Mouse (Mus musculus): ENCODE results near the gene Uckl1. TPM values are rescaled to one million over a fixed set of nuclear protein-coding genes. Genes with fewer than 3 reads are reported as not detected.

Uckl1 gene
- polyA plus RNA-seq (2014; fragmentation: Nextera tagmentation; extraction: Ambion mirVana): 56.3 and 56.8 TPM in 2 replicates

GRCm38 (mm10) chr2:181584411-181584942 lies at the start of gene Uckl1:
Gene Uckl1 (minus strand): TSS chr2:181584892.
- 89% methylated on average over 4 of the region's 4 CpGs for WGBS
- H3K9ac ChIP-seq (replicated peaks; ENCODE audit: low read depth, low read length): no peak within 1 kb of the TSS
- no peak within 1 kb of the TSS for H3K4me2 ChIP-seq (replicated peaks; ENCODE audit: low read depth, low read length)
- no peak for ATAC-seq (ENCODE audit: insufficient number of reproducible peaks, insufficient read depth, low FRiP score, low read depth)
- H3K9me3 ChIP-seq (ENCODE audit: control insufficient read depth, low read depth, low read length): no peaks in the 10 kb centered on the region
- peaks cover 9% of the 10 kb centered on the region for H3K4me1 ChIP-seq (ENCODE audit: control insufficient read depth, insufficient read depth, low read length)
- peaks cover 58% of the 10 kb centered on the region for H3K36me3 ChIP-seq (ENCODE audit: control insufficient read depth, insufficient read depth, low read length)
- H3K27ac ChIP-seq (ENCODE audit: low read length): no peak within 1 kb of the TSS
- no peaks in the 10 kb centered on the region for H3K27me3 ChIP-seq (ENCODE audit: control insufficient read depth, insufficient read depth, low read length)
- H3K4me3 ChIP-seq (ENCODE audit: low read depth, low read length): no peak within 1 kb of the TSS

DNA sequence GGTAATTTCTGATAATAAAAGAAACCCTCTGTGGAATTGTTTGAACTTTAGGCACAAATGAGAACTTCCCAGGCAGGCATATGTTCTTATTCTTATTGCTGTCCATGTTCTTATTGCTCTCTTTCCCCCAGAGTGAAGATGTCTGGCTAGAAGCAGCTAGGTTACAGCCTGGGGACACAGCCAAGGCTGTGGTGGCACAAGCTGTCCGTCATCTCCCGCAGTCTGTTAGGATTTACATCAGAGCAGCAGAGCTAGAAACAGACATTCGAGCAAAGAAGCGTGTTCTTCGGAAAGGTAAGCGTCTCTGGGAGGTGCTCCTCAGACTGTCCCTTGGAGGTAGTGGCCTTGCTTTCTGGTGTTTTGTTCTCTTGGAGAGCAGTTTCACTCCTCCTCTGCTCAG lies 47.9 kb upstream of the Uckl1 start:
- 93% methylated on average over 6 of the region's 6 CpGs for WGBS
- no peak for ATAC-seq (ENCODE audit: insufficient number of reproducible peaks, insufficient read depth, low FRiP score, low read depth)
- no peaks in the 10 kb centered on the region for H3K27me3 ChIP-seq (ENCODE audit: control insufficient read depth, insufficient read depth, low read length)

DNA sequence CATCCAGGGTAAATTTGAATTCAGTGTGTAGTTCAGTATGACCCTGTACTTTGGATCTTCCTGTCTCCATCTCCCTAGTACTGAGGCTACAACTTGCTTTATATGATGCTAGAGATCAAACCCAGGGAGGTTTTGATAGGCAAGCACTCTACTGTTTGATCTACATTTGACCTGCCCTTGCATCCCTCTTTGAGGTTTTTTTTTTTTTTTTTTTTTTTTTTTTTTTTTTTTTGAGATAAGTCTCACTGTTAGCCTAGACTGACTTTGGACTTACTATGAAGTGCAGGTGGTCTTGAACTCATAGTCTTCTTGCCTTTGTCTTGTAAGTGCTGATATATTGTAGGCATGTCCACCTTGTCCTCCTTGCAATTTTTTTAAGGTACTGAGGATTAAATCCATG lies 43.8 kb upstream of the Uckl1 start:
- Histone ChIP-seq H3K9me3 (ENCODE audit: control insufficient read depth, low read depth, low read length) (no peaks in the 10 kb centered on the region), H3K4me3 (ENCODE audit: low read depth, low read length) (no peak overlapping the region), H3K27me3 (ENCODE audit: control insufficient read depth, insufficient read depth, low read length) (no peaks in the 10 kb centered on the region), H3K4me2 (replicated peaks; ENCODE audit: low read depth, low read length) (no peak overlapping the region), H3K36me3 (ENCODE audit: control insufficient read depth, insufficient read depth, low read length) (peaks cover 25% of the 10 kb centered on the region), H3K9ac (replicated peaks; ENCODE audit: low read depth, low read length) (no peak overlapping the region), H3K4me1 (ENCODE audit: control insufficient read depth, insufficient read depth, low read length) (no peaks in the 10 kb centered on the region), H3K27ac (ENCODE audit: low read length) (no peak overlapping the region)
- ATAC-seq (ENCODE audit: insufficient number of reproducible peaks, insufficient read depth, low FRiP score, low read depth): no peak

More for the DNA sequence above, 47.9 kb upstream of the Uckl1 start:
- no peak overlapping the region for H3K4me3 ChIP-seq (ENCODE audit: low read depth, low read length)
- H3K4me2 ChIP-seq (replicated peaks; ENCODE audit: low read depth, low read length): no peak overlapping the region
- H3K27ac ChIP-seq (ENCODE audit: low read length): no peak overlapping the region
- no peaks in the 10 kb centered on the region for H3K4me1 ChIP-seq (ENCODE audit: control insufficient read depth, insufficient read depth, low read length)
- H3K36me3 ChIP-seq (ENCODE audit: control insufficient read depth, insufficient read depth, low read length): peaks cover 46% of the 10 kb centered on the region
- no peak overlapping the region for H3K9ac ChIP-seq (replicated peaks; ENCODE audit: low read depth, low read length)
- no peaks in the 10 kb centered on the region for H3K9me3 ChIP-seq (ENCODE audit: control insufficient read depth, low read depth, low read length)

- Histone ChIP-seq H3K4me3 (ENCODE audit: low read depth, low read length) (no peak overlapping the region), H3K4me1 (ENCODE audit: control insufficient read depth, insufficient read depth, low read length) (no peaks in the 10 kb centered on the region), H3K36me3 (ENCODE audit: control insufficient read depth, insufficient read depth, low read length) (peaks cover 30% of the 10 kb centered on the region), H3K27me3 (ENCODE audit: control insufficient read depth, insufficient read depth, low read length) (no peaks in the 10 kb centered on the region), H3K4me2 (replicated peaks; ENCODE audit: low read depth, low read length) (no peak overlapping the region), H3K9ac (replicated peaks; ENCODE audit: low read depth, low read length) (no peak overlapping the region), H3K27ac (ENCODE audit: low read length) (no peak overlapping the region), H3K9me3 (ENCODE audit: control insufficient read depth, low read depth, low read length) (no peaks in the 10 kb centered on the region)
- no peak for ATAC-seq (ENCODE audit: insufficient number of reproducible peaks, insufficient read depth, low FRiP score, low read depth)
Observed at GRCm38 (mm10) chr2:181623401-181623800, 38.7 kb upstream of the Uckl1 start.

DNA sequence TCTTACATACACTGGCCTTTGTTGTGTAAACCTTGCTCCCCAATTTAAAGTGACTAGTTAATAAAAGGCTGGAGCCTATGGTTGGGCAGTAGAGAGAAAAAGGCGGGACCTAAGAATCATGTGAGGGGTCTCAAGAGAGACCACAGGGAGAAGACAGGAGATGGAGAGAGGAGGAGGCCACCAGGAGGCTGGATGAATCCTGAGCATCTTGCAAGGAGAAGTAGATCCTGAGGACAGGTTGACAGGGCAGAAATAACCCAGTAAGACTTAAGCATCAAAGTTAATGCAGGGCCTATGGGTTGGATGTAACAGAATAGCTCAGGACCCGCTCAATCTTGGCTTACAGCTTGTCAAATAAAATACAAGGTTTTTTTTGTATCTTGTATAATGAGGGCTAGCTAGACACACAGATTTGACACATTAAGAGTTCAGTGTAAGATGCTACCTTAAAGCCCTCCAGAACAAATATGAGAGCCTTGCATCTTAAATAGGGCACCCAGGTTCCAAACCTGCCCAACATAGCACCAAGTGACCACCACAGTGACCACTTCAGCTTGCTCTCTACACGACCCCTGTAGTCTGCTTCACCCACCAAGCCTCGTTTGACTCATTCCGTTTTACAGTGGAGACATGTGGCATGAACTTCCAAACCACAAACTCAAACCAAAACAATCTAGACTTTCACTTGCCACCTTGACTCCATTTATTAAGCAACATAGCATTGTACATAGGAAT lies 34.2 kb upstream of the Uckl1 start:
- Histone ChIP-seq H3K27ac (ENCODE audit: low read length) (no peak overlapping the region), H3K9ac (replicated peaks; ENCODE audit: low read depth, low read length) (no peak overlapping the region), H3K4me2 (replicated peaks; ENCODE audit: low read depth, low read length) (no peak overlapping the region), H3K27me3 (ENCODE audit: control insufficient read depth, insufficient read depth, low read length) (no peaks in the 10 kb centered on the region), H3K4me1 (ENCODE audit: control insufficient read depth, insufficient read depth, low read length) (no peaks in the 10 kb centered on the region), H3K36me3 (ENCODE audit: control insufficient read depth, insufficient read depth, low read length) (peaks cover 34% of the 10 kb centered on the region), H3K4me3 (ENCODE audit: low read depth, low read length) (no peak overlapping the region), H3K9me3 (ENCODE audit: control insufficient read depth, low read depth, low read length) (no peaks in the 10 kb centered on the region)
- no peak for ATAC-seq (ENCODE audit: insufficient number of reproducible peaks, insufficient read depth, low FRiP score, low read depth)
- 87% methylated on average over 5 of the region's 5 CpGs for WGBS

DNA sequence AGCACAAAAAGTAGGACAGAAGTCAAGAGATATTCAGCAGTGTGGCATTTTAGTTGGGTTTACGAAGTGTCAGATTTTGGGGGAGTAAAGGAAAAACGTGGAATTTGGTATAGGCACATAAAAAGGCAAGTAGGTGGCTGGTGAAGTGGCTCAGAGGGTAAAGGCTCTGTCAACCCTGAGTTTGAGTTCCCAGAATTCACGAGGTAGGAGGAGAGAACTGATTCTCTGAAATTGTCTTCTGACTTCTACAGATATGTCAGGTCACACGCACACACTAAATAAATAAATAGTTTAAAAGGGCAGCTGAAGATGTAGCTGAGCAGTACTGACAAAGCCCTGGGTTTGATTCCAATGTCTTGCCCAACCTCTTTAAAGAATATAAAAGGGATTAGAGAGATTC lies 17.7 kb upstream of the Uckl1 start:
- H3K36me3 ChIP-seq (ENCODE audit: control insufficient read depth, insufficient read depth, low read length): no peaks in the 10 kb centered on the region
- H3K4me3 ChIP-seq (ENCODE audit: low read depth, low read length): peak overlapping the region; percentile 77; the same call in 1 of the 2 replicates
- no peaks in the 10 kb centered on the region for H3K27me3 ChIP-seq (ENCODE audit: control insufficient read depth, insufficient read depth, low read length)
- ATAC-seq (ENCODE audit: insufficient number of reproducible peaks, insufficient read depth, low FRiP score, low read depth): no peak
- H3K27ac ChIP-seq (ENCODE audit: low read length): no peak overlapping the region
- H3K4me1 ChIP-seq (ENCODE audit: control insufficient read depth, insufficient read depth, low read length): peaks cover 16% of the 10 kb centered on the region
- H3K9ac ChIP-seq (replicated peaks; ENCODE audit: low read depth, low read length): no peak overlapping the region
- H3K4me2 ChIP-seq (replicated peaks; ENCODE audit: low read depth, low read length): peak overlapping the region; percentile 80; the same call in 1 of the 2 replicates
- WGBS: 72% methylated on average over 4 of the region's 4 CpGs
- no peaks in the 10 kb centered on the region for H3K9me3 ChIP-seq (ENCODE audit: control insufficient read depth, low read depth, low read length)

DNA sequence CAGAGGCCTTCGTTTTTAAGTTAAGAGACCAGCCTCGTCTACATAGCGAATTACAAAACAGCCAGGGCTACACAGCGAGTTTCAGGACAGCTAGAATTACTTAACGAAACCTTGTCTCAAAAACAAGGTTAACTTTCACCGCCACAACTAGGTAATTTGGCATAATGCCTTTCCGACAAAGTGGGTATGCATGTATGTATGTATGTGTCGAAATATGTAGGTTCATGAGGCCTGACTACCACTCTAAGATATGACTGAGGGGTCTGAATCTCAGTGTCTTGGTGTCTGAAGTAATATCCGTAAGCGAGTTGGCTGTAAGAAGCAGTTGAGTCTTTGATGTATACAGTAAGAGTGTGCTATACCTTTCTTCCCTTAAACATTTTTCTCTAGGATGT lies 17.1 kb upstream of the Uckl1 start:
- peak overlapping the region; percentile 61; the same call in 1 of the 2 replicates for H3K27ac ChIP-seq (ENCODE audit: low read length)
- ATAC-seq (ENCODE audit: insufficient number of reproducible peaks, insufficient read depth, low FRiP score, low read depth): no peak
- no peaks in the 10 kb centered on the region for H3K27me3 ChIP-seq (ENCODE audit: control insufficient read depth, insufficient read depth, low read length)
- peak overlapping the region; percentile 90 for H3K9ac ChIP-seq (replicated peaks; ENCODE audit: low read depth, low read length)
- 29% methylated on average over 10 of the region's 10 CpGs for WGBS
- H3K4me3 ChIP-seq (ENCODE audit: low read depth, low read length): peak overlapping the region; percentile 77
- peaks cover 16% of the 10 kb centered on the region for H3K4me1 ChIP-seq (ENCODE audit: control insufficient read depth, insufficient read depth, low read length)
- H3K9me3 ChIP-seq (ENCODE audit: control insufficient read depth, low read depth, low read length): no peaks in the 10 kb centered on the region
- no peaks in the 10 kb centered on the region for H3K36me3 ChIP-seq (ENCODE audit: control insufficient read depth, insufficient read depth, low read length)
- H3K4me2 ChIP-seq (replicated peaks; ENCODE audit: low read depth, low read length): peak overlapping the region; percentile 80

DNA sequence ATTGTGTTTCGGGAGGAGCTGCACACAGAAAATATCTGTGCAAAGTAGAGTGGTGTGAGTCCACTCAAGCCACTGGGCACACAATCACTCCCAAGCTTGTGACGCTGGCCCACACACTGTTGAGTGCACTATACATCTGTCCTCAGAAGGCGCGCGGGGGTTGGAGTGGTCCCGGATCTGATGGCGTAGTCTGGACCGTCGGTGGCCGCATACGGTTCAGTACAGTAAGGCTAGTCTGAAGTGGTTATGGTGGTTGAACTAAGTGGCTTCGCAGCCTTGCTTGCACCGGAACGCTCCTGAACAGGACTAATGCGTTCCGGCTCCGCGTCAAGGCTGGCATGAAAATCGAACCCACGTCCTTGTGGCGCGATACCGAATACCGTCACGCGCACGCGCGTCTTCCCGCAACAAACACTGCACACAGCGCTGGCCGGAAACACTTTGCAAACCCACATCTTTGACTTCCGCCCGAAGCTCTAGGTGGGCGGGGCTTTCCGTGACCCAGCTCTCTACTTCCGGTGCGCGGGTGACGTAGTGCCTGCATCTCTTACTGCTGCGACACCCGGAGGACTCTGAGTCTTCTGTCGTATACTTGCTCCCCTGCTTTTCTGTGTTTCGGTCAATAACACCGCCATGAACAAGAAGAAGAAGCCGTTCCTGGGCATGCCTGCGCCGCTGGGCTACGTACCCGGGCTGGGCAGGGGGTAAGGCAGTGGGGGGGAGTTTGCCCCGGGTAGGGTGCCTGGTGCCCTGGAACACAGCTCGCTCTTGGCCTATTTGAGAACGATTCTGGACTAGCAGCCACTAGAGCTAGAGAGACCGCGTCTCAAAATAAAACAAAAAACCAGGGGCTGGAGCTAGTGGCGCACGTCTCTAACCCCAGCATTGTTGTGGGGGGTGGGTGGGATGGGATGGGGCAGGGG lies 16.4 kb upstream of the Uckl1 start:
- H3K4me2 ChIP-seq (replicated peaks; ENCODE audit: low read depth, low read length): peak overlapping the region; percentile 80
- H3K4me1 ChIP-seq (ENCODE audit: control insufficient read depth, insufficient read depth, low read length): peaks cover 16% of the 10 kb centered on the region
- H3K36me3 ChIP-seq (ENCODE audit: control insufficient read depth, insufficient read depth, low read length): no peaks in the 10 kb centered on the region
- H3K27ac ChIP-seq (ENCODE audit: low read length): peak overlapping the region; percentile 61
- H3K9me3 ChIP-seq (ENCODE audit: control insufficient read depth, low read depth, low read length): no peaks in the 10 kb centered on the region
- peak; percentile 93 for ATAC-seq (ENCODE audit: insufficient number of reproducible peaks, insufficient read depth, low FRiP score, low read depth)
- H3K27me3 ChIP-seq (ENCODE audit: control insufficient read depth, insufficient read depth, low read length): no peaks in the 10 kb centered on the region
- H3K9ac ChIP-seq (replicated peaks; ENCODE audit: low read depth, low read length): peak overlapping the region; percentile 90
- 1% methylated on average over 57 of the region's 57 CpGs for WGBS
- H3K4me3 ChIP-seq (ENCODE audit: low read depth, low read length): peak overlapping the region; percentile 77

Measured in stomach, embryonic 14.5 days (tissue).